Mouse (Mus musculus): ENCODE data around the gene Mmgt2. TPM values are rescaled to one million over a fixed set of nuclear protein-coding genes. Genes with fewer than 3 reads are reported as not detected.
"Not testable (repeated sequence)": the region's sequence is repeated elsewhere in the genome, so short reads cannot be mapped to it uniquely, and the experiment has no call there.

Mmgt2 gene
- polyA plus RNA-seq, 1 experiment from 2014 or later = 62.2 TPM

DNA sequence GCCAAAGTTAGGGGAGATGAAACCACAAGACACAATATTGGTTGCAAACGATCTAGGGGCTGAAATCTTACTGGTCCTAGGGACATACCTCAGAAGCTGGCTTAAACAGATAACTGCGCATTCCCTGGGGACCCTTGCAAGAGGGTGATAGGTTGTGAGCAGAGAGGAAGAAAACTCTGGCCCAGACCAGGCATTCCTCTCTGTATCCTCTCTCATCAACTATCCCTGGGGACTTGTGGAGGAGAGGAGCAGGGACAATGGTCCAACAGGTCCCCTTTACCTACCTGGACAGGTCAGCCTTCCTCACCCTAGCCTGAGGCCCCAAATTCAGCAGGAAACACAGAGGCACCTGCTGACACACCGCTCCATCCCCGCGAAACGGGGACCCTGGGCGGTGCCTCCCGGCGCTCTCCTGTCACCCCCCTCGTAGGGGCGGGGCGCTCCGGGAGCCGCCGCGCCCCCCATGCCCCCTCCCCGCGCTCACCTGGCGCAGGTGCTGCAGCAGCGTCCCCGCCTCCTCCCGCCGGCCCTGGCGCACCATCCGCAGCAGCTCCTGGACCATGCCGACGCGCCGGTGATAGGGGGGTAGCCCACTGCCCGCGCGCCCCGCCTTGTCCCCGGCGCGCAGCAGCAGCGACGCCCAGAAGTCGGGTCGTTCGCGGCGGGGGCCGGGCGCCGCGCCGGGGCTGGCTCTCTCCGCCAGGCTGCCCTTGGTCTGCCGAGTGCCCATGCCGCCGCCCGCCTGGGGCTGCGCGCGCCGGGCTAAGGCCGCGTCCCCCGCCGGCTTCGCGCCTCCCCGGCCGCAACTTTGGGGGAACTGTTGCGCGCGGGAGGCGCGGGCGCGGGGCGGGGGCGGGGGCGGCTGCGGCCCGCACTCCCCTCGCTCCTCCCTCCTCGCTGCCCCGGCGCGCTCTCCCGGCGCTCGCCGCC, 538 bp upstream of the Mmgt2 start, which contains the start of gene Lrrc75a:
Gene Lrrc75a (minus strand): TSS at position 863 of the 930 bp plus-strand sequence.
- H3K4me1 ChIP-seq (replicated peaks; ENCODE audit: control insufficient read depth, insufficient read depth, low read length) = peaks cover 13% of the 10 kb centered on the region
- TF ChIP-seq CTCF (IDR thresholded peaks at IDR 0.05; ENCODE audit: low read depth) = no peak
- WGBS = under 1% methylated on average over 74 of the region's 86 CpGs
- H3K4me3 ChIP-seq (ENCODE audit: low read depth, low read length) = peak within 1 kb of the TSS; percentile 79
- no peaks in the 10 kb centered on the region for H3K9me3 ChIP-seq (ENCODE audit: control insufficient read depth)
- H3K27ac ChIP-seq (ENCODE audit: low read depth, low read length) = peak within 1 kb of the TSS; percentile 93
- H3K36me3 ChIP-seq (ENCODE audit: control insufficient read depth, insufficient read depth) = peaks cover 10% of the 10 kb centered on the region; the same call in 1 of the 2 replicates
- H3K9ac ChIP-seq (ENCODE audit: low read depth, low read length) = peak within 1 kb of the TSS; percentile 79
- no peaks in the 10 kb centered on the region for H3K27me3 ChIP-seq (replicated peaks; ENCODE audit: control insufficient read depth, insufficient read depth, low read length)
- peak within 1 kb of the TSS; percentile 93 for H3K4me2 ChIP-seq (replicated peaks; ENCODE audit: low read depth)
- ATAC-seq = peak; percentile 19

DNA sequence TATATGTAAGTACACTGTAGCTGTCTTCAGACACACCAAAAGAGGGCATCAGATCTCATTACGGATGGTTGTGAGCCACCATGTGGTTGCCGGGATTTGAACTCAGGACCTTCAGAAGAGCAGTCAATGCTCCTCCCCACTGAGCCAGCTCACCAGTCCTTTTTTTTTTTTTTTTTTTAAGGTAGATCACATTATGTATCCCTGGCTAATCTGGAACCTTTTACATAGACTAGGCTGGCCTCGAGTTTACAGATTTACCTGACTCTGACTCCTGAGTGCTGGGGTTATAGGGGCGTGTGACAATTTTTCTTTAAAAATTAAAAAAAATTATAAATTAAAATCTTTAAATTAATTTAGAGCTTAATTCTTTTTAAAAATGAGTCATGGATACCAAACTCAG, 1.3 kb downstream of the Mmgt2 start:
- not testable (repeated sequence) for H3K27ac ChIP-seq (ENCODE audit: low read depth, low read length); ATAC-seq; H3K4me1 ChIP-seq (replicated peaks; ENCODE audit: control insufficient read depth, insufficient read depth, low read length); H3K27me3 ChIP-seq (replicated peaks; ENCODE audit: control insufficient read depth, insufficient read depth, low read length); H3K9ac ChIP-seq (ENCODE audit: low read depth, low read length); H3K9me3 ChIP-seq (ENCODE audit: control insufficient read depth)
- H3K4me3 ChIP-seq (ENCODE audit: low read depth, low read length) = peak overlapping the region; percentile 79; the same call in 1 of the 2 replicates
- peaks cover 21% of the 10 kb centered on the region for H3K36me3 ChIP-seq (ENCODE audit: control insufficient read depth, insufficient read depth)
- 64% methylated on average over 4 of the region's 4 CpGs for WGBS
- peak overlapping the region; percentile 93 for H3K4me2 ChIP-seq (replicated peaks; ENCODE audit: low read depth)

DNA sequence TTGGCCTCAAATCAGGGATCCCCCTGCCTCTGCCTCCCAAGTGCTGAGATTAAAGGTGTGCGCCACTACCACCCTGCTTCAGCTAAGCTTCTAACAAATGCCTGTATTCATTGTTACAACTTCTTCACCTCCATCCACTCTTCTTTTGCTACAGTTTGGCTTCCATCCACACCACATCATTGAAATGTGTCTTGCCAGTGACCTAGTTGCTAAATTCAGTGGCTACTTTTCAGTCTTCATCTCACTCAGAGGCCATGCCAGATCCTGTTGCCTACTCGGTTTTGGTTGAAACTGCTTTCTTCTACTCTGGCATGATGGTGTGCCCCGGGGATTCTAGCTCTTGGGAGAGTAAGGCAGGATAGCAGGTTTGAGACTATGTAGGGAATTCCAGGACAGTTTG, 3.1 kb downstream of the Mmgt2 start:
- TF ChIP-seq CTCF (IDR thresholded peaks at IDR 0.05; ENCODE audit: low read depth) = no peak
- Histone ChIP-seq H3K9ac (ENCODE audit: low read depth, low read length) (no peak overlapping the region), H3K4me1 (replicated peaks; ENCODE audit: control insufficient read depth, insufficient read depth, low read length) (peaks cover under 1% of the 10 kb centered on the region; the same call in 1 of the 2 replicates), H3K4me3 (ENCODE audit: low read depth, low read length) (no peak overlapping the region), H3K36me3 (ENCODE audit: control insufficient read depth, insufficient read depth) (peaks cover 26% of the 10 kb centered on the region), H3K27ac (ENCODE audit: low read depth, low read length) (no peak overlapping the region), H3K4me2 (replicated peaks; ENCODE audit: low read depth) (no peak overlapping the region), H3K9me3 (ENCODE audit: control insufficient read depth) (no peaks in the 10 kb centered on the region), H3K27me3 (replicated peaks; ENCODE audit: control insufficient read depth, insufficient read depth, low read length) (no peaks in the 10 kb centered on the region)
- 89% methylated on average over 3 of the region's 3 CpGs for WGBS
- no peak for ATAC-seq

DNA sequence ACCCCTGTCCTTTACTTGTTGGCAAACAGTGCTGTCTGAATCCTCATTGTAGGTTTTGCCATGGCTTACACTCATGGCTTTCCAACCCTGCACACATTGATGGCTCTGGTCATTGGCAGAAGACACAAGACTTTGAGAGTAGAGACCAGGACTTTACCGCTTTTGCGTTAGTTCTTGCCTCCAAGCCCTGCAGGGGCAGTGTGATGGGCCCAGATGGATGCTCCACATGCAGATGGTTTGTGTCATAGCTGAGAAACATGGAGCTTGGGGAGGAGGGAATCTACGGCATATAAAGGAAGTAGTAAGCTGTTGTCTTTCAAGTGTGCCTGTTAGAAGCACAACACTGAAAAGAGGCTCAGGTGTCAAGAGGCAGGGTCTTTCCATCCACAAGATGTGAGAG, 3.6 kb downstream of the Mmgt2 start:
- Histone ChIP-seq H3K4me3 (ENCODE audit: low read depth, low read length) (no peak overlapping the region), H3K4me1 (replicated peaks; ENCODE audit: control insufficient read depth, insufficient read depth, low read length) (no peaks in the 10 kb centered on the region), H3K27ac (ENCODE audit: low read depth, low read length) (no peak overlapping the region), H3K9me3 (ENCODE audit: control insufficient read depth) (no peaks in the 10 kb centered on the region), H3K4me2 (replicated peaks; ENCODE audit: low read depth) (no peak overlapping the region), H3K27me3 (replicated peaks; ENCODE audit: control insufficient read depth, insufficient read depth, low read length) (no peaks in the 10 kb centered on the region), H3K36me3 (ENCODE audit: control insufficient read depth, insufficient read depth) (peaks cover 29% of the 10 kb centered on the region), H3K9ac (ENCODE audit: low read depth, low read length) (no peak overlapping the region)
- no peak for TF ChIP-seq CTCF (IDR thresholded peaks at IDR 0.05; ENCODE audit: low read depth)
- ATAC-seq = no peak
- WGBS = 84% methylated on average over 3 of the region's 3 CpGs

DNA sequence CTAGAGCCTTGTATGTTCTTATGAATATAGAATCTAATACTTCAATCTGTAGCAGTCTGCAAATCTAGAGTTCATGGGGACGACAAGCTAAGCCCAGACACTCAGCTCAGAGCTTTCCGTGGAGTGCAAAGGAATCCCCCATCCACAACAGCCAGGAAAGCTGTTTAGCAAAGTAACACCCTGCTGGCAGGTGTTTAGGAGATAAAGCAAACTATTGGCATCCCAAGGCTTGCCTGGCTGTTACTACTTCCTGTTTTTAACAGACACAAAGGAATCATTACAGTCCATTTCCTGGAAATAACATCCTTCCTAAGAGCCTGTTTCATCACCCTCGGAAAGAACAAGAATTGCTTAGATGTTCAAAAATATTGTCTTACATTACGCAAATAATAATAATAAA, 12.4 kb downstream of the Mmgt2 start:
- WGBS = 58% methylated on average over 4 of the region's 4 CpGs
- no peak overlapping the region for H3K4me2 ChIP-seq (replicated peaks; ENCODE audit: low read depth)
- no peaks in the 10 kb centered on the region for H3K9me3 ChIP-seq (ENCODE audit: control insufficient read depth)
- ATAC-seq = no peak
- peaks cover 18% of the 10 kb centered on the region for H3K36me3 ChIP-seq (ENCODE audit: control insufficient read depth, insufficient read depth)
- no peak overlapping the region for H3K9ac ChIP-seq (ENCODE audit: low read depth, low read length)
- no peak for TF ChIP-seq CTCF (IDR thresholded peaks at IDR 0.05; ENCODE audit: low read depth)
- H3K27me3 ChIP-seq (replicated peaks; ENCODE audit: control insufficient read depth, insufficient read depth, low read length) = no peaks in the 10 kb centered on the region
- H3K4me3 ChIP-seq (ENCODE audit: low read depth, low read length) = no peak overlapping the region
- 0 out of 2 replicates have a peak, but pooled peaks cover 2% of the 10 kb centered on the region for H3K4me1 ChIP-seq (replicated peaks; ENCODE audit: control insufficient read depth, insufficient read depth, low read length)
- H3K27ac ChIP-seq (ENCODE audit: low read depth, low read length) = no peak overlapping the region

DNA sequence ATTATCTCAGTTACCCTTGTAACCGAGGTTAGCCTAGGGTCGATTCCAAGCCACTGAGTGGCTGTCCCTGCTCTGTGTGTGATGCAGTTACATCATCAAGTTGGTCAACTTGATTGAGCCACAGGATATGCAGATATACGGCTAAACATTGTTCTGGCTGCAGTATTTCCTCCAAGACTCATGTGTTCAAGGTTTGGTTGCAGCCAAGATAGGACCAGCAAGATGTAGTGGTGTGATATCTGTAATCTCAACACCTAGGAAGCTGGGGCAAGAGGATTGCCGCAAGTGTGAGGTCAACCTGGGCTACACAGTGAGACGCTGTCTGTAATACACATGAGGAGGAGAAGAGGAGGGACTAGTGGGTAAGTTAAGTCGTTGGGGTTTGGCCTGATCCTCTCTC, 15.8 kb downstream of the Mmgt2 start:
- TF ChIP-seq CTCF (IDR thresholded peaks at IDR 0.05; ENCODE audit: low read depth) = no peak
- peaks cover 23% of the 10 kb centered on the region for H3K36me3 ChIP-seq (ENCODE audit: control insufficient read depth, insufficient read depth)
- H3K27me3 ChIP-seq (replicated peaks; ENCODE audit: control insufficient read depth, insufficient read depth, low read length) = no peaks in the 10 kb centered on the region
- H3K27ac ChIP-seq (ENCODE audit: low read depth, low read length) = no peak overlapping the region
- H3K9ac ChIP-seq (ENCODE audit: low read depth, low read length) = no peak overlapping the region
- no peak overlapping the region for H3K4me2 ChIP-seq (replicated peaks; ENCODE audit: low read depth)
- 78% methylated on average over 6 of the region's 6 CpGs for WGBS
- no peak overlapping the region for H3K4me3 ChIP-seq (ENCODE audit: low read depth, low read length)
- 0 out of 2 replicates have a peak, but pooled peaks cover 2% of the 10 kb centered on the region for H3K4me1 ChIP-seq (replicated peaks; ENCODE audit: control insufficient read depth, insufficient read depth, low read length)
- no peaks in the 10 kb centered on the region for H3K9me3 ChIP-seq (ENCODE audit: control insufficient read depth)
- no peak for ATAC-seq
